Mouse (Mus musculus) thymus, postnatal 14 days (tissue): Measurements from ENCODE around the gene Snx14.

Experiments
- DNase-seq: peaks from one replicate; pipeline ENCODE4 v3.0.0; 2021

The Snx14 gene

GRCm38 (mm10) chr9:88380076-88380475, 58.7 kb downstream of the Snx14 start:
- DNase-seq = peak; percentile 53

GRCm38 (mm10) chr9:88379057-88379456, 59.7 kb downstream of the Snx14 start:
- no peak for DNase-seq

DNA sequence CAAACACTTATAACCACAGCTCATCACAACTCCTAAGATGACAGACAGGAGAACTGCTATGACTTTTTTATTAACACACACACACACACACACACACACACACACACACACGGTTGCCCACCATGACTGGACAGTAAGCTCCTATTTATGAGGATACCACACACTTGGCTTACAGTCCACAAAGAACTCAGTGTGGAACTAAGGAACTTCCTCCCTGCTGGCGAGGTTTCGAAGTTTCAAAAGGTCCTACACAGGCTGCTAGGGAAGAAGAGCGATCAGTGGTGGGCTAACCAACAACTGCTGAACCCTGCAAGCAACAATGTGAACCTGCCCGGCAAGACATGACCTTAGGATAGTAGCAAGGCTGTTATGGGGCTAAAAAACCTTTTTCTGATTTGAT, 61.3 kb downstream of the Snx14 start:
- DNase-seq = no peak

GRCm38 (mm10) chr9:88373001-88373400, 65.8 kb downstream of the Snx14 start:
- no peak for DNase-seq

DNA sequence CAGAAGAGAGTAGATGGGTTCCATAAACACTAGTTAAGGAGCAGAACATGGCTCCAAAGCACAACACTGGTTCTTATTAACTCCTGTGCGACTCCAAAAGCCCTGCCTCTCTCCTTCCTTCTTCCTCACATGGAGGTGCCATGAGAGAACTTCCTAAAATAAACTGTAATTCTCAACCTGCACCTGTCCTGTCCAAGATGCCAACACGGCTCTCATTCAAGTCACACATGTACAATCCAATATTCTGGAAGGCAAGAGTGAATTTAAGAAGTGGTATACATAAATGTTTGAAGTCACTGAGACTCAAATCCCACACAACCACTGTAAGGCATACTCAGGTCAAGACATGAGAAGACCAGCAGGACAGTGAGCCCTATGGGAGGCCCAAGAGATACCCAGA, 67.6 kb downstream of the Snx14 start:
- no peak for DNase-seq

DNA sequence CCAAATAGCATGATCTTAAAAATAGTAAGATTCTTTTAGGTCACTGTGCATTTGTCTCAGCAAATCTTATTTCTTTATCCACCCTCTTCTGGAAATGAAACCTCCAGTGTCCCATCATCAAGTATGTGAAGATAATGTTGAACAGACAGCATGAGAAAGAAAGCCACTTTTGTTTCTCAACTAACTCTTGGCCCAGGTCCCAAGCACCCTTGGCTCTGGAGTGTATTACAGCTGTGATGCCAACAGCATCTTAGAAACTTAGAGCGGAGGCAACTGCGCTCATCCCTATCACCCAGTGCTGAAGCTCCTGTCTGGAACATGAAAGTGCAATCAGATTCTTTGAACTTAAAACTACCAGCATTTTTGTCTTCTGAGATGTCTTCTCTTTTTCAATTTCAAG, 69.1 kb downstream of the Snx14 start:
- no peak for DNase-seq

GRCm38 (mm10) chr9:88368476-88368875, 70.3 kb downstream of the Snx14 start:
- DNase-seq = no peak

GRCm38 (mm10) chr9:88367751-88368150, 71.0 kb downstream of the Snx14 start:
- no peak for DNase-seq

- DNase-seq = no peak
Observed at GRCm38 (mm10) chr9:88367322-88367721, 71.4 kb downstream of the Snx14 start.

- DNase-seq = no peak
Observed at GRCm38 (mm10) chr9:88366819-88367218, 71.9 kb downstream of the Snx14 start.

- peak; percentile 78 for DNase-seq
Observed at GRCm38 (mm10) chr9:88366308-88366707, 72.5 kb downstream of the Snx14 start.

GRCm38 (mm10) chr9:88363102-88363501, 75.7 kb downstream of the Snx14 start:
- no peak for DNase-seq

- peak; percentile 38 for DNase-seq
Observed at GRCm38 (mm10) chr9:88362055-88362850, 76.5 kb downstream of the Snx14 start.

- no peak for DNase-seq
Observed at GRCm38 (mm10) chr9:88361211-88361909, 77.4 kb downstream of the Snx14 start.

DNA sequence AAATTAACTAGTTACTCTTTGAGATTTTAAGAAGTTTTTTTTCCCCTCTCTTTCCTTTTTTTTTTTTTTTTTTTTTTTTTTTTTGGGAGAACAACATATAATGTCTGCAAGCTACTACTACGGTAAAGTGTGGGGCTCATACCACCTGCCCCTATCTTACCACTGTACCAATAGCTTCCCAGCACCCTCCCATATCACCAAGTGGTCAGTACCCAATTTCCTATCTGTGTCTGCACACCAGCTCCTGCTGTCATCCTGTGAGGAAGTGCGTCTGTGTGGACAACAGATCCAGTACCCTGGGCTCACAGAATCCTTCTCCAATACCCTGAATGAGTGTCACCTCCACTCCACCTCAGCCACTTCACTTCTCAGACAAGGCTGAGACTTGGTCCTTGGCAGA, 79.6 kb downstream of the Snx14 start:
- DNase-seq = no peak

GRCm38 (mm10) chr9:88357173-88357572, 81.6 kb downstream of the Snx14 start:
- peak; percentile 37 for DNase-seq

- DNase-seq = no peak
Observed at GRCm38 (mm10) chr9:88353459-88353858, 85.3 kb downstream of the Snx14 start.

DNA sequence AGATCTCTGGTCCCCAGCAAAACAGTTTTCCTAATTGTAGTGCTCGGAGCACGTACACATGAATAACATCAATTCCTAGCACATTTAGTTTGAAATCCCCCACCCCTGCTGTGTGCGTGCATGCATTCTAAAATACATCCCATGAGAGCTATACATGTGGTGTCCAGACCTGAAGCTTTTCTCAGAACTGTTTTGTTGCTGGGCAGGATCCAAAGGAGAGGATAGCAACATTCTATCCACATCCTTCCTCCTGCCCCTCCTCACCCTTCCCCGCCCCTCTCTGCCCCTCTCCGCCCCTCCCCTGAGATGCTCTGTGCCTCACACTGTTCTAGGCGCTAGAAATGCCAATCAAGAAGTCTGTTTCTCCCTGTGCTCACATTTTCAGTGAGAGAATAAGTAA, 86.0 kb downstream of the Snx14 start:
- DNase-seq = no peak

DNA sequence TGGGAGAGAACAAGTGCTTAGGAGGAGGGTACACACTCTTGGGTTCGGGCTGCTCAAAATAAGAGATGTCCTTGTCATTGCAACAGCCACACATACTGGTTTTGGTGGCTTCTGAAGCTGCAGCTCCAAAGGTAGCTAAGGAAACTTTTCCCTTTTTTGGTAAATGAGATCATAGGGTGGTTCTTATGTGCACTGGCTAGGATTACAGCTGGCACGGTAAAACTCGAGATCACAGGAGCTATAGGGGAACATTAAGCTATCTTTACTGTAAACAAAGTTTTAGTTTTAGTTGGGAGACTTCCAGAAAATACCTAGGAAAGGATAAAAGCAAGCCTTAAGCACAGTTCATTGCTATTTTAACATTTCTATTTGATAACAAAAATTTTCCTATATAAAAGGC, 87.6 kb downstream of the Snx14 start:
- DNase-seq = no peak

DNA sequence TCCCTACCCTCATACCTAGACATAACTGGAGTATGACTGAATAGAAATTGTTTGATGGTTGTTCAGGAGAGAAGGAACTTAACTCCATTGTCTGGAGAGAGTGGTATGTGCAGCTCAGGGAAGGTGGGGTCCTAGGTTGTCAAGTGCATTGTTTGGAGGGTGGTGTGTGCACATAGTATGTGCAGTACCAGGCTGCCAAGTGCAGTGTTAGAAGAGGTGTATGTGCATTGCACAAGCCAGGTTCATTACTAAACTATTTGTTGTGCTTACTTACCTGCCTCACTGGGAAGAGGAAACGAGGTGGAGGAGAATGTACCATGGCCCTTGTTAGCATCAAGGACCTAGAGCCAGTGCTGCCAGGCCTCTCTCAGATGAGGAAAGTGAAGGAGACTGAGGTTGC, 88.4 kb downstream of the Snx14 start:
- no peak for DNase-seq

- no peak for DNase-seq
Observed at GRCm38 (mm10) chr9:88348623-88349022, 90.1 kb downstream of the Snx14 start.

GRCm38 (mm10) chr9:88346857-88347256, 91.9 kb downstream of the Snx14 start:
- DNase-seq = no peak

DNA sequence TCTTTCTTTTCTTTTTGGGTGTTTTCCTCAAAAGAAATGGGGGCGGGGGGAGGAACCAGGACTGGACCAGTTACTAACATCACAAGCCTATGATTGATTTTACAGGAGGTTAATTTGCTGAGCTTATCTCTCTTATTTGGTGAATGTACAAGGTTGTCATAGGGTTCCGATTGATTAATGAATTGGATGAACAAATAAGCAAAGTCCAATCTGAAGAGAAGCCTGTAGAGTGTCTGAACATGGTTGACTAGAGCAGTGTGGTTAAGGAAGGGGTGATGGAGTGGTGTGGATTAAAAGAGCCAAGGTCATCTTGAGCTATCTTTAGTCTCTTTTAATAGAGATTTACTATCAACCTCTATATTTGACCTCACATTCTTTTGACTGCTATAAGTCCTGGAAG, 94.3 kb downstream of the Snx14 start:
- no peak for DNase-seq

DNA sequence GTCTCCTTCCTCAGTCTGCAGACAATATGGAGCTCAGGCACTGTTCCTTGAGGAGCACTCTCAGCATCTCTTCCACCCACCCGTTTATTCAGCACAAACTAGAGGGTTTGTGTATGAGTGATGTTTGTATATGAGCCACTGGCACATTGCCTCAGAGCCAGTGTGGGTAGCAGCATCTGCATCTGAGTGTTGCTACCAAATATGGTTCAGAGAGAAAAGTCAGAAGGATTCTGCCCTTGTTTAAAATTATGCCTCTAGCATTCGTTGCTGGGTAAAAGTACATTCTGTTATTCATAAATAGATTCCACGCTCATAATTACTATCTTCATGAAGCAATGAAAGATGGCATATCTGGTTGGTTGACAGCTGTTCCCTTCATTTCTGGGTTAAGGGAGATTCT, 96.1 kb downstream of the Snx14 start:
- DNase-seq = no peak

GRCm38 (mm10) chr9:88342241-88342640, 96.5 kb downstream of the Snx14 start:
- DNase-seq = no peak
